Mouse (Mus musculus) liver (tissue): ENCODE measurements around the gene Gm382.

Experiments
- DNase-seq: peaks from one replicate; pipeline ENCODE4 v3.0.0-alpha.2; 2020; ENCODE audit warnings: mixed read lengths

Gene Gm382

DNA sequence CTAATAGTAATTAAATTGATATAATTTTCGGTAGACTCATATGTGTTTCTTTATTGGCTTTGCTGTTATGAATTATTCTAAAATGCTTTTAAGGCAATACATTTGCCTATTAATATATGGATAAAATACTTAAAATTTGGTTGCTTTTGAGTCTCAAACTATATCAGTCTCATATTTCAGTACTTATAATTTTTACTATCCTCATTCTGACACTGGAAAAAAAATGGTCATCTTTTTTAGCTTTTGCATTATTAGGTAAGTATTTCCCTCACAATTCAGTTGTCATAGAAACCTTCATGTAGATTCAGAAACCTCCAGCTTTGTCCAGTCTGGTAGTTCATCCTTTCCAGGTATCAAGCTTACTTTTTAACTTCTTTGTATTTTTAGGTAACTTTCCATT, at the start of gene Gm382:
Gene Gm382, plus strand, starts transcription at position 301 of the 400 bp plus-strand sequence.
- DNase-seq: no peak

GRCm38 (mm10) chrX:127070179-127070578, 30.4 kb downstream of the Gm382 start:
- DNase-seq: no peak

- DNase-seq: no peak
Observed at GRCm38 (mm10) chrX:127091282-127091681, 51.5 kb downstream of the Gm382 start.

GRCm38 (mm10) chrX:127093036-127093435, 53.3 kb downstream of the Gm382 start:
- DNase-seq: no peak

DNA sequence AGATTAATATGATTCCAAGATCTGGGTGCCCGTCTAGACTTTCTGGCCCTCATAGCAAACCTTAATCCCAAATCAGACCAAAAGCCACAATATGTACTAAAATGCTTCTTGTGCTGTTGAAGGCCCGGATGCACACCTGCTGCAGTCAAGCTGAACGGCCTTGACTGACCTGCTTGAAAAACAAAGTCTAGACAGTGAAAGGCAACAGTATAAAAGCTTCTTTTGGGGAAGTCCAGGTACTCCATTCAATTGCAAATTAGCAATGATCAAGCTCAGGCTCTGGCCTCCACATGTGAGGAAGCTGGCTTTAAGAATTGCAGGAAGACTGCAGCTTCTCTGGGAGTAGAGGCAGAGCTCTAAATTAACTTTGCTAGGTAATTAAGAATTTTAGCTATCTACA, 54.2 kb downstream of the Gm382 start:
- no peak for DNase-seq

DNA sequence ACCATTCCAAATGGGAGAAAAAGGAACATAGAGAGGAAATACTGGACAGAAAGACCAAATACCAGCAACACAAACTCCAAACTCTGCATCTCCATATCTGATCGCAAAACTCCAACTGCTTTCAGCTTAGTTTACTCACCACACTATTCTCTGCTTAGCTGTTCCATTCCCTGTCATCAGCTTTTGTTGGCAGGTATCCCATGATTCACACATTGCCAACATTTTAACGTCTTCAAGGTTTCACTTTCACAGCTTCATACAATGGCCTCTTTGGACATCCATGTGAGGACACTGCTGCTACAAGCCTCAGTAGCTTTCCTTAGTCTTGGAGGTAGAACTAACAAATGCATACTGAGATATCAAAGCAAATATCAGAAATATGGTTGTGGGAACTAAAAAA, 64.6 kb downstream of the Gm382 start:
- DNase-seq: no peak
